Mouse (Mus musculus): ENCODE results near the gene Mogat2.

Gene Mogat2

DNA sequence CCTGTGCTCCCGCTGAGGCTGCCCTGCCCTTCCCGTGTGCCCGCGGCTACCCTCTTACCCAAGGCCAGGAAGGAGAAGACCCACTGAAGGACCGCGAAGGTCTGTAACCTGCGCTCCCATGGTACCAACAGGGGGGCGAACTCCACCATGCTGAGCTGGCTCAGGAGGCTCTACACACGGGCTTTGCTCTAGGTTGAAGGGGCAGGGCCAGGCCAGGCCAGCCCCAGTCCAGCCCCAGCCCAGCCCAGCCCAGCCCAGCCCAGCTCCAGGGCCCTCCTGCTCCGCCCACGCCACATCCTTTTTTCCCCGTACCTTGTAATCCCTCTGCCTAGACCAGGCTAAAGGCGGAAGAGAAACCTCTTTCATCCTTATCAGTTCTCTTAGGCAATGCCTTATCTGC is at the start of gene Mogat2:
Mogat2 (minus strand) TSS at position 203 of the 400 bp plus-strand sequence.
- peaks cover 36% of the 10 kb centered on the region for H3K27me3 ChIP-seq (ENCODE audit: insufficient read depth, low read length)
- H3K9me3 ChIP-seq (ENCODE audit: low read length) = no peaks in the 10 kb centered on the region
- no peak for TF ChIP-seq POU5F1 (IDR thresholded peaks at IDR 0.05; ENCODE audit: borderline replicate concordance, low read length)
- no peaks in the 10 kb centered on the region for H3K36me3 ChIP-seq (ENCODE audit: insufficient read depth, low read length)
- H3K4me1 ChIP-seq (replicated peaks; ENCODE audit: low read depth, low read length) = peaks cover 28% of the 10 kb centered on the region
- peak within 1 kb of the TSS; percentile 43 for H3K4me3 ChIP-seq (replicated peaks; ENCODE audit: low read length)

- Histone ChIP-seq H3K27me3 (ENCODE audit: insufficient read depth, low read length) (no peaks in the 10 kb centered on the region), H3K4me1 (replicated peaks; ENCODE audit: low read depth, low read length) (peaks cover 20% of the 10 kb centered on the region), H3K9me3 (ENCODE audit: low read length) (peaks cover 8% of the 10 kb centered on the region; the same call in 1 of the 2 replicates), H3K36me3 (ENCODE audit: insufficient read depth, low read length) (no peaks in the 10 kb centered on the region), H3K4me3 (replicated peaks; ENCODE audit: low read length) (no peak overlapping the region)
- TF ChIP-seq CTCF (conservative IDR thresholded peaks at IDR 0.05; ENCODE audit: low read length) (no peak), POU5F1 (IDR thresholded peaks at IDR 0.05; ENCODE audit: borderline replicate concordance, low read length) (no peak), NANOG (IDR thresholded peaks at IDR 0.05; ENCODE audit: borderline replicate concordance, low read length) (no peak)
Measured at GRCm38 (mm10) chr7:99287287-99287686, 48.9 kb upstream of the Mogat2 start.

GRCm38 (mm10) chr7:99279586-99279985 is 41.2 kb upstream of the Mogat2 start:
- 0 out of 2 replicates have a peak, but pooled peaks cover 6% of the 10 kb centered on the region for H3K36me3 ChIP-seq (ENCODE audit: insufficient read depth, low read length)
- H3K9me3 ChIP-seq (ENCODE audit: low read length) = no peaks in the 10 kb centered on the region
- H3K4me1 ChIP-seq (replicated peaks; ENCODE audit: low read depth, low read length) = peaks cover 25% of the 10 kb centered on the region
- no peak overlapping the region for H3K4me3 ChIP-seq (replicated peaks; ENCODE audit: low read length)
- TF ChIP-seq POU5F1 (IDR thresholded peaks at IDR 0.05; ENCODE audit: borderline replicate concordance, low read length) (no peak), CTCF (conservative IDR thresholded peaks at IDR 0.05; ENCODE audit: low read length) (no peak), NANOG (IDR thresholded peaks at IDR 0.05; ENCODE audit: borderline replicate concordance, low read length) (no peak)
- H3K27me3 ChIP-seq (ENCODE audit: insufficient read depth, low read length) = no peaks in the 10 kb centered on the region

DNA sequence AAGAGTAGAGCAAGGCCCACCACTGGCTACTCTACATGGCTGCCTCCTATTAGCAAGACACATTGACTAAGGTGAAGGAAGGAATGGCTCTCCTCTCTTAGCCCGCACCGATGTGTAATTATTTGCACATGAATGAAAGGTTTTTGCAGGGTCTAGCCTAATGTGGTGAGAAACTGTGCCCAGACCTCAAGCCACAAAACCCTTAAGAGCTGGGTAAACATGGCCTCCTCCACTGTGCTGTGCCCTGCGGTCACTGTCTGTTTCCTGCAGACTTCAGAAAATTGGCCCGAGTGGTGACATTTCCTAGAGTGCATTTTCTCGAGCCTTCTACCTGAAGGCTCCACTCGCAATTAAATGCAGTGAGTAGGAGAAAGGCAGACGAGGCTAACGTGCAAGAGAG is 39.9 kb upstream of the Mogat2 start:
- Histone ChIP-seq H3K36me3 (ENCODE audit: insufficient read depth, low read length) (0 out of 2 replicates have a peak, but pooled peaks cover 6% of the 10 kb centered on the region), H3K27me3 (ENCODE audit: insufficient read depth, low read length) (no peaks in the 10 kb centered on the region), H3K4me3 (replicated peaks; ENCODE audit: low read length) (no peak overlapping the region), H3K9me3 (ENCODE audit: low read length) (no peaks in the 10 kb centered on the region), H3K4me1 (replicated peaks; ENCODE audit: low read depth, low read length) (peaks cover 20% of the 10 kb centered on the region)
- TF ChIP-seq CTCF (conservative IDR thresholded peaks at IDR 0.05; ENCODE audit: low read length) (no peak), POU5F1 (IDR thresholded peaks at IDR 0.05; ENCODE audit: borderline replicate concordance, low read length) (no peak), NANOG (IDR thresholded peaks at IDR 0.05; ENCODE audit: borderline replicate concordance, low read length) (no peak)

DNA sequence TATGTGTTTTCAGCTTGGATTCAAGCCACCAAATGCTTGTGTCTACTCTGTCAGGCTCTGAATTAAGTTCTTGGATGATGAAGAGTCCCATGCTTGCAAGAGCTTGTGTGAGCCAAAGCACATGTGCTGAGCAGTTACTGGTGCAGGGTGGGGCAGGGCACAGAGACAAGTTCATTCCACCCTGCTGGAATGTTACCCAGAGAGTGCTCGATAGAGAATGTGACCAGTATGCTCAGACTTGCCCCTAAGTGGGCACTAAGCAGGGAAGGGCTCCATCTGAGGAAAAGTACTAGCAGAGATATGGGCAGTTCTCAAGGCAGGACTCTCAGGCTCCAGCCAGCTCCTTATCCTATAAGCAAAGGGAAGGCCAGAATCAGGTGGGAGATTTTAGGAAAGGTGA is 38.3 kb upstream of the Mogat2 start:
- no peaks in the 10 kb centered on the region for H3K9me3 ChIP-seq (ENCODE audit: low read length)
- H3K4me3 ChIP-seq (replicated peaks; ENCODE audit: low read length) = no peak overlapping the region
- no peak for TF ChIP-seq NANOG (IDR thresholded peaks at IDR 0.05; ENCODE audit: borderline replicate concordance, low read length)
- no peak for TF ChIP-seq CTCF (conservative IDR thresholded peaks at IDR 0.05; ENCODE audit: low read length)
- no peak for TF ChIP-seq POU5F1 (IDR thresholded peaks at IDR 0.05; ENCODE audit: borderline replicate concordance, low read length)
- no peaks in the 10 kb centered on the region for H3K27me3 ChIP-seq (ENCODE audit: insufficient read depth, low read length)
- H3K4me1 ChIP-seq (replicated peaks; ENCODE audit: low read depth, low read length) = peaks cover 16% of the 10 kb centered on the region
- peaks cover 6% of the 10 kb centered on the region; the same call in 1 of the 2 replicates for H3K36me3 ChIP-seq (ENCODE audit: insufficient read depth, low read length)

DNA sequence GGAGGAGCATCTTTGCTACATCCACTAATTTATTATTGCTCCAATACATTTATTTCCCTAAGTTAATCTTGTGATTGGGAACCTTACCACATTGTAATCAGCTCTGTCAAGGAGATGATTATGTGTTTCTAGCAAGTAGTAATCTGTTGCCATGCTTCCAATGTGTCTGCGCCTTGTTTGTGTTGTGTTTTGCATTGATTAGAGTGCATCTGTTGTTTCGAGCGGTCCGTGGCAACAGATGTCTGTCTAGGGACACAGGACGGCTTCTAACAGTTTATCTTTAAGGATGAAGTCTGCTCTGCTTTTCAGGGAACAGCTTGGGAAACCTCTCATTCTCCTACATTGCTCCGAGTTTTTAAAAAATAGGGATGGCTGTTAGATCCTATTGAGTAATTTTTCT is 36.7 kb upstream of the Mogat2 start:
- peaks cover 14% of the 10 kb centered on the region for H3K27me3 ChIP-seq (ENCODE audit: insufficient read depth, low read length)
- H3K9me3 ChIP-seq (ENCODE audit: low read length) = no peaks in the 10 kb centered on the region
- TF ChIP-seq NANOG (IDR thresholded peaks at IDR 0.05; ENCODE audit: borderline replicate concordance, low read length) (no peak), POU5F1 (IDR thresholded peaks at IDR 0.05; ENCODE audit: borderline replicate concordance, low read length) (no peak), CTCF (conservative IDR thresholded peaks at IDR 0.05; ENCODE audit: low read length) (no peak)
- peaks cover 13% of the 10 kb centered on the region for H3K36me3 ChIP-seq (ENCODE audit: insufficient read depth, low read length)
- peaks cover 31% of the 10 kb centered on the region for H3K4me1 ChIP-seq (replicated peaks; ENCODE audit: low read depth, low read length)
- H3K4me3 ChIP-seq (replicated peaks; ENCODE audit: low read length) = no peak overlapping the region

- H3K27me3 ChIP-seq (ENCODE audit: insufficient read depth, low read length) = peaks cover 42% of the 10 kb centered on the region
- no peaks in the 10 kb centered on the region for H3K9me3 ChIP-seq (ENCODE audit: low read length)
- no peak overlapping the region for H3K4me3 ChIP-seq (replicated peaks; ENCODE audit: low read length)
- H3K4me1 ChIP-seq (replicated peaks; ENCODE audit: low read depth, low read length) = peaks cover 49% of the 10 kb centered on the region
- TF ChIP-seq NANOG (IDR thresholded peaks at IDR 0.05; ENCODE audit: borderline replicate concordance, low read length) (no peak), CTCF (conservative IDR thresholded peaks at IDR 0.05; ENCODE audit: low read length) (no peak), POU5F1 (IDR thresholded peaks at IDR 0.05; ENCODE audit: borderline replicate concordance, low read length) (no peak)
- peaks cover 11% of the 10 kb centered on the region for H3K36me3 ChIP-seq (ENCODE audit: insufficient read depth, low read length)
Measured at GRCm38 (mm10) chr7:99271630-99272029, 33.2 kb upstream of the Mogat2 start.

- Histone ChIP-seq H3K9me3 (ENCODE audit: low read length) (no peaks in the 10 kb centered on the region), H3K27me3 (ENCODE audit: insufficient read depth, low read length) (peaks cover 48% of the 10 kb centered on the region), H3K4me3 (replicated peaks; ENCODE audit: low read length) (peak overlapping the region; percentile 80), H3K36me3 (ENCODE audit: insufficient read depth, low read length) (peaks cover 8% of the 10 kb centered on the region), H3K4me1 (replicated peaks; ENCODE audit: low read depth, low read length) (peaks cover 69% of the 10 kb centered on the region)
- no peak for TF ChIP-seq NANOG (IDR thresholded peaks at IDR 0.05; ENCODE audit: borderline replicate concordance, low read length)
- TF ChIP-seq POU5F1 (IDR thresholded peaks at IDR 0.05; ENCODE audit: borderline replicate concordance, low read length) = no peak
- TF ChIP-seq CTCF (conservative IDR thresholded peaks at IDR 0.05; ENCODE audit: low read length) = no peak
Measured at GRCm38 (mm10) chr7:99268951-99269945, 30.8 kb upstream of the Mogat2 start.
